In the genomic region with DNA sequence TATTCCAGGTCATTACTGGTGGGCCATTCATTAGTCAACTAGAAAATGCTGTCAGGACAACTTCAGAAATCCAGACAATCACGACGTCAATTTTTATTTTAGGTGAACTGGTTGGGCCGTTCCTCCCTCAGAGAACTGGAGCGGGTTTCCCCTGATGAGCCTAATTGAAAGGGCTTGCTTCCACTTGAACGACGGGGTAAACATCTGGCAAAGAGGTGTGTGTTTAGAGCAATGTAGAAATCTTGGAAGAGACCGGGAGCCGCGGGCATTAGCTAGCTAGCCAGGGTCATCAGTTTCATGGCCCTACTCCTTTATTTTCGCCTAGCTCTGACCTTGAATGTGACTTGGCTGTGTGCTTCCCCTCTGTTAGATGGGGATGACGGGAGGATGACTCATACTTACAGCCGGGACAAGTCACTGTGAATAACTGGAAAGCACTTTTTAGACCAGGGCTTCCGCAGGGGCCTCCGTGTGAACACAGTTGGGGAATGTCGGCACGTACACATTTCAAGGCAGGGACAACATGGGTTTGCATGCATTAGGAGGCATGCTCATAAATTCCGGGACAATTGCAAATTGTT, we compare ENCODE assay signal across 11 mouse cellular contexts.
DNase-seq lines count a peak whose midpoint lies in the region; ATAC-seq and TF ChIP-seq lines count a peak whose summit lies in the region.
"Had no signal": no experiment of that assay in that cellular context is flagged by ENCODE, and none has a peak within 500 bp of the region (broad histone marks: within the 10 kb centered on the region; RNA-seq: fewer than 3 reads in every experiment).

No protein-coding gene starts in this region.

- H3K4me1 ChIP-seq in kidney, embryonic 16.5 days (ENCODE audit: insufficient read depth, low read length) = peaks cover 12% of the 10 kb centered on the region
- H3K4me1 ChIP-seq in limb, embryonic 13.5 days = peaks cover 18% of the 10 kb centered on the region
- H3K4me1 ChIP-seq: midbrain, embryonic 13.5 days had no signal

- CTCF ChIA-PET in Patski (lab: Charles Lee) = no interaction called here

- no peak for DNase-seq in kidney, postnatal 36 days
- DNase-seq in Patski (ENCODE audit: low read depth, low spot score) = peak; percentile 28
- DNase-seq in fibroblast of lung, adult 2 months (ENCODE audit: low read depth) = peak; percentile 47
- DNase-seq in urinary bladder, adult 2 months (ENCODE audit: low spot score) = no peak
- DNase-seq in T-cell, adult 2 months (ENCODE audit: low spot score) = no peak
- no peak for DNase-seq in left cerebral cortex, postnatal 14 days (ENCODE audit: low spot score in 2 of 2)
- DNase-seq: right cerebral cortex, postnatal 25 days had no signal

- intact Hi-C loops in left cerebral cortex, postnatal 14 days (cut with DNase I) = no loop called here

- H3K36me3 ChIP-seq in kidney, embryonic 16.5 days (ENCODE audit: insufficient read depth, low read length) = no peaks in the 10 kb centered on the region
- no peaks in the 10 kb centered on the region for H3K36me3 ChIP-seq in limb, embryonic 13.5 days
- H3K36me3 ChIP-seq: midbrain, embryonic 13.5 days had no signal

- no peaks in the 10 kb centered on the region for H3K9me3 ChIP-seq in kidney, embryonic 16.5 days (ENCODE audit: low read length)
- no peaks in the 10 kb centered on the region for H3K9me3 ChIP-seq in limb, embryonic 13.5 days
- H3K9me3 ChIP-seq: midbrain, embryonic 13.5 days had no signal

- H3K27ac ChIP-seq in kidney, embryonic 16.5 days (ENCODE audit: low read length) = peak overlapping the region; percentile 55
- peak overlapping the region; percentile 40; the same call in 1 of the 2 replicates for H3K27ac ChIP-seq in limb, embryonic 13.5 days
- H3K27ac ChIP-seq: midbrain, embryonic 13.5 days had no signal

- H3K27me3 ChIP-seq in kidney, embryonic 16.5 days (ENCODE audit: insufficient read depth, low read length) = no peaks in the 10 kb centered on the region
- no peaks in the 10 kb centered on the region for H3K27me3 ChIP-seq in Patski
- no peaks in the 10 kb centered on the region for H3K27me3 ChIP-seq in limb, embryonic 13.5 days
- H3K27me3 ChIP-seq: midbrain, embryonic 13.5 days had no signal

- H3K9ac ChIP-seq in kidney, embryonic 16.5 days (replicated peaks; ENCODE audit: low read length) = no peak overlapping the region; the same call in 1 of the 2 replicates
- H3K9ac ChIP-seq in limb, embryonic 13.5 days = no peak overlapping the region; the same call in 1 of the 2 replicates
- H3K9ac ChIP-seq: midbrain, embryonic 13.5 days had no signal

- peak overlapping the region; percentile 23; the same call in 1 of the 2 replicates for H3K4me2 ChIP-seq in kidney, embryonic 16.5 days (replicated peaks; ENCODE audit: low read depth, low read length)
- H3K4me2 ChIP-seq in limb, embryonic 13.5 days (replicated peaks) = peak overlapping the region; percentile 54
- H3K4me2 ChIP-seq: midbrain, embryonic 13.5 days had no signal

- peak; percentile 84; the same call in 1 of the 2 replicates for ATAC-seq in kidney, embryonic 16.5 days (ENCODE audit: low FRiP score, low TSS enrichment)
- peak; percentile 54 for ATAC-seq in Patski
- ATAC-seq in limb, embryonic 13.5 days (ENCODE audit: low FRiP score, low read depth) = 0 out of 2 replicates have a peak, but pooled peaks have one; percentile 40
- ATAC-seq: forebrain, embryonic 14.5 days; midbrain, embryonic 13.5 days had no signal

- TF ChIP-seq CTCF in Patski (IDR thresholded peaks at IDR 0.05) = no peak

- POLR2A ChIA-PET in Patski (lab: Charles Lee) = no interaction called here

- no peak overlapping the region for H3K4me3 ChIP-seq in kidney, embryonic 16.5 days (ENCODE audit: low read length)
- peak overlapping the region; percentile 11 for H3K4me3 ChIP-seq in limb, embryonic 13.5 days
- H3K4me3 ChIP-seq: midbrain, embryonic 13.5 days had no signal

- in situ Hi-C loops in Patski (cut with MboI; ENCODE audit: low pct_unique_long_range_greater_than_20kb) = no loop called here

- WGBS in kidney, embryonic 16.5 days = 39% methylated on average over 17 of the region's 17 CpGs
- WGBS in limb, embryonic 13.5 days = 17% methylated on average over 17 of the region's 17 CpGs

Comparison
In these comparisons a context has a peak if more than half of its experiments do, and no peak if none do; other contexts are left out.
1. DNase-seq: peak in Patski (single experiment) and fibroblast of lung, adult 2 months (single experiment); none in kidney, postnatal 36 days (0 of 2), urinary bladder, adult 2 months (single experiment), T-cell, adult 2 months (single experiment) and left cerebral cortex, postnatal 14 days (0 of 2).
2. Peak in every context shown above with its lines, with median percentiles within 50 percentile points of each other: ATAC-seq.